Mouse (Mus musculus) C2C12 (cell line): ENCODE measurements around the gene Nfkbie. TPM values are rescaled to one million over a fixed set of nuclear protein-coding genes. Genes with fewer than 3 reads are reported as not detected.

Source experiments
- H3K27me3 ChIP-seq: one replicate; pipeline ENCODE4 v1.6.1; 2011; ENCODE audit not compliant: control insufficient read depth, insufficient read depth, insufficient read length
- H3K36me3 ChIP-seq: one replicate; pipeline ENCODE4 v1.6.1; 2011; ENCODE audit not compliant: control insufficient read depth, insufficient read depth
- H3K4me3 ChIP-seq: one replicate; pipeline ENCODE4 v1.5.1; 2011; ENCODE audit warnings: mild to moderate bottlenecking, control low read depth; ENCODE audit not compliant: poor library complexity, insufficient read depth, severe bottlenecking
- H3K79me2 ChIP-seq: one replicate; pipeline ENCODE4 v1.6.1; 2011; ENCODE audit not compliant: control insufficient read depth, insufficient read depth
- H3K79me3 ChIP-seq: one replicate; pipeline ENCODE4 v1.6.1; 2011; ENCODE audit warnings: low read depth, control low read depth
- H3ac ChIP-seq: one replicate; pipeline ENCODE3; 2011; ENCODE audit warnings: low read depth; ENCODE audit not compliant: control insufficient read depth, insufficient read length
- CEBPB ChIP-seq: IDR thresholded peaks from one replicate; pipeline ENCODE4 v1.6.1; 2011; ENCODE audit warnings: low read depth, mild to moderate bottlenecking, control low read depth, moderate library complexity
- CTCF ChIP-seq: IDR thresholded peaks from one replicate; pipeline ENCODE4 v1.5.1; 2011; ENCODE audit not compliant: control insufficient read depth, insufficient read depth, insufficient read length
- FOSL1 ChIP-seq: IDR thresholded peaks from one replicate; pipeline ENCODE4 v1.8.0; 2011; ENCODE audit warnings: mild to moderate bottlenecking, low read length; ENCODE audit not compliant: poor library complexity, insufficient read depth, severe bottlenecking
- MAX ChIP-seq: IDR thresholded peaks from one replicate; pipeline ENCODE4 v1.6.1; 2011; ENCODE audit warnings: mild to moderate bottlenecking, control low read depth
- MYOD1 ChIP-seq: IDR thresholded peaks from one replicate; pipeline ENCODE4 v1.6.1; 2011; ENCODE audit warnings: low read depth; ENCODE audit not compliant: control insufficient read depth, insufficient read length
- MYOG ChIP-seq: IDR thresholded peaks from one replicate; pipeline ENCODE4 v1.6.1; 2011; ENCODE audit not compliant: control insufficient read depth, insufficient read length; ENCODE audit errors: extremely low read depth
- USF1 ChIP-seq: IDR thresholded peaks from one replicate; pipeline ENCODE4 v1.6.1; 2011; ENCODE audit warnings: low read depth, mild to moderate bottlenecking, control low read depth, moderate library complexity
- polyA plus RNA-seq: library from polyadenylated mRNA; unstranded; fragments of >200 nt; fragmentation: generic; extraction: Trizol; gene quantifications from one replicate; pipeline ENCODE4 v1.2.1, GENCODE M21; 2012; ENCODE audit warnings: missing spikeins

Gene Nfkbie
- polyA plus RNA-seq, 1 experiment: 5.3 TPM

GRCm38 (mm10) chr17:45549617-45550181, 5.8 kb upstream of the Nfkbie start, which contains the start of gene Tmem151b:
Gene Tmem151b, minus strand, starts transcription at chr17:45549677.
- H3K79me3 ChIP-seq: no peaks in the 10 kb centered on the region
- TF ChIP-seq MAX (no peak), CEBPB (no peak), CTCF (no peak), FOSL1 (no peak), USF1 (no peak), MYOG (no peak), MYOD1 (no peak)
- no peak within 1 kb of the TSS for H3K4me3 ChIP-seq
- H3ac ChIP-seq: peak within 1 kb of the TSS; percentile 24
- H3K36me3 ChIP-seq: no peaks in the 10 kb centered on the region
- H3K79me2 ChIP-seq: no peaks in the 10 kb centered on the region
- peaks cover 26% of the 10 kb centered on the region for H3K27me3 ChIP-seq

- H3K27me3 ChIP-seq: peaks cover 21% of the 10 kb centered on the region
- no peaks in the 10 kb centered on the region for H3K36me3 ChIP-seq
- H3K4me3 ChIP-seq: no peak overlapping the region
- H3K79me2 ChIP-seq: no peaks in the 10 kb centered on the region
- no peak for TF ChIP-seq FOSL1
- TF ChIP-seq MYOG: no peak
- TF ChIP-seq CEBPB: no peak
- TF ChIP-seq CTCF: no peak
- TF ChIP-seq MYOD1: no peak
- TF ChIP-seq MAX: no peak
- H3K79me3 ChIP-seq: no peaks in the 10 kb centered on the region
- no peak overlapping the region for H3ac ChIP-seq
Measured at GRCm38 (mm10) chr17:45550253-45550652, 5.2 kb upstream of the Nfkbie start.

- Histone ChIP-seq H3K4me3 (no peak overlapping the region), H3ac (no peak overlapping the region), H3K27me3 (peaks cover 14% of the 10 kb centered on the region)
Measured at GRCm38 (mm10) chr17:45551249-45551796, 4.2 kb upstream of the Nfkbie start.

GRCm38 (mm10) chr17:45551816-45552451, 3.6 kb upstream of the Nfkbie start:
- H3K4me3 ChIP-seq: no peak overlapping the region

More at GRCm38 (mm10) chr17:45551249-45551796, 4.2 kb upstream of the Nfkbie start:
- TF ChIP-seq CTCF: no peak
- no peak for TF ChIP-seq MYOG
- no peak for TF ChIP-seq MYOD1
- no peak for TF ChIP-seq FOSL1
- no peak for TF ChIP-seq MAX
- no peak for TF ChIP-seq USF1
- no peak for TF ChIP-seq CEBPB
- Histone ChIP-seq H3K79me2 (peaks cover 3% of the 10 kb centered on the region), H3K36me3 (no peaks in the 10 kb centered on the region), H3K79me3 (no peaks in the 10 kb centered on the region)

GRCm38 (mm10) chr17:45553065-45553464, 2.4 kb upstream of the Nfkbie start:
- no peaks in the 10 kb centered on the region for H3K79me3 ChIP-seq
- no peak overlapping the region for H3K4me3 ChIP-seq
- H3K27me3 ChIP-seq: peaks cover 9% of the 10 kb centered on the region
- TF ChIP-seq USF1 (no peak), CEBPB (no peak), CTCF (no peak), MYOG (no peak), FOSL1 (no peak), MYOD1 (no peak), MAX (no peak)
- H3K79me2 ChIP-seq: peaks cover 10% of the 10 kb centered on the region
- no peaks in the 10 kb centered on the region for H3K36me3 ChIP-seq
- no peak overlapping the region for H3ac ChIP-seq

More at GRCm38 (mm10) chr17:45551816-45552451, 3.6 kb upstream of the Nfkbie start:
- H3K27me3 ChIP-seq: peaks cover 11% of the 10 kb centered on the region
- H3K79me2 ChIP-seq: peaks cover 10% of the 10 kb centered on the region
- no peaks in the 10 kb centered on the region for H3K79me3 ChIP-seq
- TF ChIP-seq MYOD1 (peak; percentile 71), CEBPB (peak; percentile 47), MAX (no peak), CTCF (peak; percentile 82), USF1 (no peak)
- H3ac ChIP-seq: no peak overlapping the region
- no peaks in the 10 kb centered on the region for H3K36me3 ChIP-seq
